Mouse (Mus musculus) brain, embryonic 14.5 days (tissue): ENCODE measurements at regions not wholly inside any gene's neighbourhood (a gene's known extent, or its start where the extent isn't known, plus 50 kb on each side); places are given as distances from the start of the nearest gene placed in this dataset.

Experiments used
- CTCF ChIP-seq: fragments of 200-500 bp; IDR thresholded peaks from 2 replicates; pipeline ENCODE4 v1.5.1; 2012; ENCODE audit warnings: inconsistent platforms, mild to moderate bottlenecking, moderate library complexity, borderline replicate concordance; ENCODE audit not compliant: insufficient read depth, insufficient read length; ENCODE audit errors: extremely low read depth
- POLR2A ChIP-seq: fragments of 200-500 bp; IDR thresholded peaks from 2 replicates; pipeline ENCODE4 v1.6.1; 2012; ENCODE audit warnings: mild to moderate bottlenecking, inconsistent platforms, borderline replicate concordance; ENCODE audit not compliant: poor library complexity, insufficient read depth, insufficient read length, severe bottlenecking; ENCODE audit errors: extremely low read depth

- TF ChIP-seq POLR2A (no peak), CTCF (no peak)
Observed at GRCm38 (mm10) chr2:98354200-98354599, 307.8 kb upstream of the Gm10801 start.
